14 mouse cellular contexts compared by ENCODE assay signal in the genomic region with DNA sequence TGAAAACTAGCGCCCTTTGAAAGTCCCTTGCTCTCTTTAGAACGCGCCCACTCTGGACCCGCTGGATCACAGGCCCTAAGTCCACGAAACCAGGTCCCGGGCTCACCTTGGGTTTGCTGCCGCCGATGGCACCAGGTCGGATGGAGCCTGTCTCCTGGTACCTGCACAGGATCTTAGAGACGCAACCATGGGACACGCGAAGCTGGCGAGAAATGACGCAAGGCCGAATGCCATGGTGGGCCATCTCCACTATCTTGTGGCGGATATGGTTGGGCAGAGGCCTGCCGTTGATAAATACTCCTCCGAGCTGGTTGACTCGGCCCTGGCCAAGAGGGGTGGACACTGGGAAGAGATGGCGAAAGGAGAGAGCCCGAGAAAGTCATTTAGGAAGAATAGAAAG. TPM values are rescaled to one million over a fixed set of nuclear protein-coding genes. Genes with fewer than 3 reads are reported as not detected.
DNase-seq lines count a peak whose midpoint lies in the region; ATAC-seq lines count a peak whose summit lies in the region.
"Had no signal": no experiment of that assay in that cellular context is flagged by ENCODE, and none has a peak within 500 bp of the region (broad histone marks: within the 10 kb centered on the region; RNA-seq: fewer than 3 reads in every experiment).

No protein-coding gene starts in this region.

- peaks cover 99% of the 10 kb centered on the region for H3K27me3 ChIP-seq in forebrain, embryonic 12.5 days
- H3K27me3 ChIP-seq in forebrain, embryonic 15.5 days, result peaks cover 95% of the 10 kb centered on the region
- peaks cover 65% of the 10 kb centered on the region for H3K27me3 ChIP-seq in embryonic facial prominence, embryonic 13.5 days
- peaks cover 94% of the 10 kb centered on the region for H3K27me3 ChIP-seq in limb, embryonic 11.5 days (ENCODE audit: control insufficient read depth, insufficient read depth, low read length)
- peaks cover 72% of the 10 kb centered on the region for H3K27me3 ChIP-seq in neural tube, embryonic 12.5 days (replicated peaks)

- H3K4me2 ChIP-seq in forebrain, embryonic 12.5 days, result no peak overlapping the region; the same call in 1 of the 2 replicates
- no peak overlapping the region for H3K4me2 ChIP-seq in forebrain, embryonic 15.5 days (replicated peaks)
- H3K4me2 ChIP-seq in embryonic facial prominence, embryonic 13.5 days, result peak overlapping the region; percentile 84
- no peak overlapping the region for H3K4me2 ChIP-seq in limb, embryonic 11.5 days (ENCODE audit: low read depth, severe bottlenecking)
- peak overlapping the region; percentile 81 for H3K4me2 ChIP-seq in neural tube, embryonic 12.5 days (replicated peaks)

- H3K27ac ChIP-seq in forebrain, embryonic 12.5 days, result no peak overlapping the region
- no peak overlapping the region for H3K27ac ChIP-seq in forebrain, embryonic 15.5 days (replicated peaks)
- H3K27ac ChIP-seq in embryonic facial prominence, embryonic 13.5 days, result peak overlapping the region; percentile 98
- H3K27ac ChIP-seq in limb, embryonic 11.5 days (replicated peaks; ENCODE audit: low read depth, low read length), result no peak overlapping the region
- no peak overlapping the region for H3K27ac ChIP-seq in neural tube, embryonic 12.5 days
- H3K27ac ChIP-seq: stomach, postnatal 0 days had no signal

- H3K9ac ChIP-seq in forebrain, embryonic 12.5 days, result no peak overlapping the region
- H3K9ac ChIP-seq in forebrain, embryonic 15.5 days (replicated peaks), result no peak overlapping the region
- H3K9ac ChIP-seq in embryonic facial prominence, embryonic 13.5 days, result peak overlapping the region; percentile 95
- no peak overlapping the region for H3K9ac ChIP-seq in limb, embryonic 11.5 days (ENCODE audit: low read length)
- H3K9ac ChIP-seq in neural tube, embryonic 12.5 days, result peak overlapping the region; percentile 73

- DNase-seq in limb, embryonic 11.5 days (ENCODE audit: low spot score), result peak; percentile 55
- no peak for DNase-seq in ovary, postnatal 14 days (ENCODE audit: low spot score)
- no peak for DNase-seq in natural killer cell, adult 2 months (ENCODE audit: low spot score in 2 of 2)
- DNase-seq: layer of hippocampus, adult 9-11 months; lung, postnatal 36 days had no signal

- 2% methylated on average over 21 of the region's 21 CpGs for WGBS in forebrain, embryonic 12.5 days
- WGBS in forebrain, embryonic 15.5 days, result 2% methylated on average over 21 of the region's 21 CpGs
- WGBS in embryonic facial prominence, embryonic 13.5 days, result 4% methylated on average over 21 of the region's 21 CpGs
- WGBS in limb, embryonic 11.5 days, result under 1% methylated on average over 21 of the region's 21 CpGs
- WGBS in neural tube, embryonic 12.5 days, result under 1% methylated on average over 21 of the region's 21 CpGs

- no peak for ATAC-seq in forebrain, embryonic 12.5 days (ENCODE audit: low FRiP score)
- no peak for ATAC-seq in forebrain, embryonic 15.5 days (replicated peaks)
- no peak for ATAC-seq in embryonic facial prominence, embryonic 13.5 days (ENCODE audit: insufficient number of reproducible peaks, insufficient read depth, low FRiP score, low TSS enrichment, low read depth)
- ATAC-seq in limb, embryonic 11.5 days (ENCODE audit: insufficient number of reproducible peaks, low FRiP score, low TSS enrichment, low read depth), result no peak
- ATAC-seq in neural tube, embryonic 12.5 days (ENCODE audit: low FRiP score, low read depth), result no peak
- no peak for ATAC-seq in cerebellum, adult (ENCODE audit: insufficient number of reproducible peaks, low FRiP score, low TSS enrichment)
- ATAC-seq: intestine, embryonic 16.5 days had no signal

- peaks cover 51% of the 10 kb centered on the region for H3K4me1 ChIP-seq in forebrain, embryonic 12.5 days
- peaks cover 9% of the 10 kb centered on the region for H3K4me1 ChIP-seq in forebrain, embryonic 15.5 days
- H3K4me1 ChIP-seq in embryonic facial prominence, embryonic 13.5 days, result peaks cover 49% of the 10 kb centered on the region
- H3K4me1 ChIP-seq in limb, embryonic 11.5 days (ENCODE audit: control insufficient read depth, insufficient read depth, low read length), result 0 out of 2 replicates have a peak, but pooled peaks cover 7% of the 10 kb centered on the region
- peaks cover 31% of the 10 kb centered on the region for H3K4me1 ChIP-seq in neural tube, embryonic 12.5 days

- peak overlapping the region; percentile 31 for H3K4me3 ChIP-seq in forebrain, embryonic 12.5 days (replicated peaks)
- H3K4me3 ChIP-seq in forebrain, embryonic 15.5 days, result no peak overlapping the region
- H3K4me3 ChIP-seq in embryonic facial prominence, embryonic 13.5 days, result peak overlapping the region; percentile 74
- H3K4me3 ChIP-seq in limb, embryonic 11.5 days (ENCODE audit: low read depth, low read length), result no peak overlapping the region
- peak overlapping the region; percentile 59 for H3K4me3 ChIP-seq in neural tube, embryonic 12.5 days
- H3K4me3 ChIP-seq: erythroblast, embryonic 14.5 days had no signal

- no peaks in the 10 kb centered on the region for H3K9me3 ChIP-seq in forebrain, embryonic 12.5 days
- H3K9me3 ChIP-seq in forebrain, embryonic 15.5 days, result no peaks in the 10 kb centered on the region
- H3K9me3 ChIP-seq in embryonic facial prominence, embryonic 13.5 days, result no peaks in the 10 kb centered on the region
- H3K9me3 ChIP-seq in limb, embryonic 11.5 days (ENCODE audit: control insufficient read depth, low read length), result no peaks in the 10 kb centered on the region
- H3K9me3 ChIP-seq in neural tube, embryonic 12.5 days, result no peaks in the 10 kb centered on the region

- H3K36me3 ChIP-seq in forebrain, embryonic 12.5 days (replicated peaks), result no peaks in the 10 kb centered on the region
- H3K36me3 ChIP-seq in forebrain, embryonic 15.5 days, result no peaks in the 10 kb centered on the region
- H3K36me3 ChIP-seq in embryonic facial prominence, embryonic 13.5 days, result 0 out of 2 replicates have a peak, but pooled peaks cover 4% of the 10 kb centered on the region
- no peaks in the 10 kb centered on the region for H3K36me3 ChIP-seq in limb, embryonic 11.5 days (ENCODE audit: control insufficient read depth, insufficient read depth, low read length)
- no peaks in the 10 kb centered on the region for H3K36me3 ChIP-seq in neural tube, embryonic 12.5 days

RNA-seq across cellular contexts. Expression of gene Pax3, which starts 1.8 kb away (rescaled TPM):
- 3.3 and 3.6 TPM in 2 replicates for polyA plus RNA-seq in forebrain, embryonic 12.5 days (2016; fragmentation: Nextera tagmentation; extraction: Ambion mirVana)
- 0.19 and 0.70 TPM in 2 replicates for polyA plus RNA-seq in forebrain, embryonic 15.5 days (2015; fragmentation: Nextera tagmentation; extraction: Ambion mirVana)
- polyA plus RNA-seq in embryonic facial prominence, embryonic 13.5 days (2015; fragmentation: Nextera tagmentation; extraction: Ambion mirVana), result 79.9 and 82.3 TPM in 2 replicates
- polyA plus RNA-seq in limb, embryonic 11.5 days (2014; fragmentation: Nextera tagmentation; extraction: Ambion mirVana), result 5.0 and 5.6 TPM in 2 replicates
- 44.6 and 45.4 TPM in 2 replicates for polyA plus RNA-seq in neural tube, embryonic 12.5 days (2016; fragmentation: Nextera tagmentation; extraction: Ambion mirVana)
- polyA plus RNA-seq: erythroblast, embryonic 14.5 days; intestine, embryonic 16.5 days; liver, adult 2 months; stomach, postnatal 0 days had no signal

Comparison
In these comparisons a context has a peak if more than half of its experiments do, and no peak if none do; other contexts are left out.
1. H3K4me3 ChIP-seq: peak in forebrain, embryonic 12.5 days (single experiment), embryonic facial prominence, embryonic 13.5 days (single experiment) and neural tube, embryonic 12.5 days (single experiment); none in forebrain, embryonic 15.5 days (single experiment) and limb, embryonic 11.5 days (single experiment).
2. H3K4me2 ChIP-seq: peak in embryonic facial prominence, embryonic 13.5 days (single experiment) and neural tube, embryonic 12.5 days (single experiment); none in forebrain, embryonic 12.5 days (single experiment), forebrain, embryonic 15.5 days (single experiment) and limb, embryonic 11.5 days (single experiment).
3. H3K9ac ChIP-seq: peak in embryonic facial prominence, embryonic 13.5 days (single experiment) and neural tube, embryonic 12.5 days (single experiment); none in forebrain, embryonic 12.5 days (single experiment), forebrain, embryonic 15.5 days (single experiment) and limb, embryonic 11.5 days (single experiment).